Mouse (Mus musculus) erythroblast, adult 5-6 weeks (primary cell): ENCODE data around the gene Myadm. TPM values are rescaled to one million over a fixed set of nuclear protein-coding genes. Genes with fewer than 3 reads are reported as not detected.

Experiments used
- ATAC-seq: replicated peaks from 2 replicates; pipeline ENCODE4 v1.8.0; 2016; ENCODE audit warnings: moderate number of reproducible peaks, mild to moderate bottlenecking, moderate TSS enrichment, inconsistent platforms; ENCODE audit not compliant: poor library complexity, low FRiP score, severe bottlenecking
- total RNA-seq, 2 experiments: library from RNA; stranded (forward) in 1 of 2; stranded (reverse) in 1 of 2; fragments of 150-400 nt in 1 of 2; fragments of 200-764, 138-1000 nt in 1 of 2; gene quantifications; 2 replicates each; pipeline versions ENCODE4 v1.2.3 to v1.2.4; 2015 to 2017; ENCODE audit warnings: low replicate concordance in 2 of 2

The Myadm gene
- total RNA-seq, 2 experiments from 2014 or later = 7.3 to 18.4 TPM

DNA sequence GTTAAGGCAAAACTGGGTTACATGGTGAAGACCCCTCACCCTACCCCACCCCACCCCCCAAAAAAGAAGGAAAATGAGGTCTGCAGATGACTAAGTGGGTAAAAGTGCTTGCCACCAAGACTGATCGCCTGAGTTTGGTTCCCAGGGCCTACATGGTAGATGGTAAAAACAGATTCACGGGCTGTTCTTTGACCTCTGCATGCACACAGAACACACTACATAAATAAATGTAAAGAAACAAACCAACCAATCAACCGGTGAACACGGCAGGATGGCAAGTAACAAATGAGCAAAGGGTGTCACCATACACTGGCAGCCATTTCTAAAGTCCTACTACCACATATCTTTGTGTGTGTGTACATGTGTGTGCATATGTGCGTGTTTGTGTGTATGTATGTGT is 59.4 kb downstream of the Myadm start:
- ATAC-seq = no peak

DNA sequence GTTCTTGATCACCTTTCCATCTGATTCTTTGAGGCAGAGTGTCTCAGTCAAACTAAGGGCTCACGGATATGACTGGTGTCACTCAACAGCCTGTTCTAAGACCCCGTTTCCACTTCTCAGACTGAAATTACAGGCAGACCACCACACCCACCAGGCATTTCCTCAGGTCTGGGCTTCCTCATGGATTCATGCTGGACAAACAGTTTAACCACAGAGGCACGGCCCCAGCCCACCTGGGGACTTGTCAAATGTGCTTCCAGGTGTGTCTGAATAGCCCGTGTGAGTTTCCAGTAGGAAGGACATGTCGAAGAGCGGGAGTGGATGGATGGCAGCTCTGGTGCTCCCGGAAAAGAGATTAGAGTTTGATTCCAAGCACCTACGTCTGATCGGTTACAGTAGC is 60.9 kb downstream of the Myadm start:
- ATAC-seq = no peak

Other genes with a start within 250 kb of the Myadm start
- gene AU018091, start 119.9 kb upstream of the Myadm start, total RNA-seq (2015; ENCODE audit: low replicate concordance) = not detected in 2 replicates
- 0.26 TPM in 1 of 2 replicates, not detected in the other for gene AU018091, start 119.9 kb upstream of the Myadm start, total RNA-seq (2017; ENCODE audit: low replicate concordance)
- 0.19 and 0.63 TPM in 2 replicates for gene Nlrp12, start 39.3 kb upstream of the Myadm start, total RNA-seq (2015; ENCODE audit: low replicate concordance)
- gene Nlrp12, start 39.3 kb upstream of the Myadm start, total RNA-seq (2017; ENCODE audit: low replicate concordance) = 1.5 and 2.4 TPM in 2 replicates
- gene Prkcg, start 99 bp downstream of the Myadm start, total RNA-seq (2015; ENCODE audit: low replicate concordance) = not detected in 2 replicates
- gene Prkcg, start 99 bp downstream of the Myadm start, total RNA-seq (2017; ENCODE audit: low replicate concordance) = 0.77 TPM in 1 of 2 replicates, not detected in the other
- not detected in 2 replicates for gene Cacng7, start 43.9 kb downstream of the Myadm start, total RNA-seq (2015; ENCODE audit: low replicate concordance)
- 0.26 TPM in 1 of 2 replicates, not detected in the other for gene Cacng7, start 43.9 kb downstream of the Myadm start, total RNA-seq (2017; ENCODE audit: low replicate concordance)
- not detected in 2 replicates for gene Cacng8, start 101.6 kb downstream of the Myadm start, total RNA-seq (2015; ENCODE audit: low replicate concordance)
- not detected in 2 replicates for gene Cacng8, start 101.6 kb downstream of the Myadm start, total RNA-seq (2017; ENCODE audit: low replicate concordance)
- not detected in 2 replicates for gene Cacng6, start 135.1 kb downstream of the Myadm start, total RNA-seq (2015; ENCODE audit: low replicate concordance)
- not detected in 2 replicates for gene Cacng6, start 135.1 kb downstream of the Myadm start, total RNA-seq (2017; ENCODE audit: low replicate concordance)
- 0.63 TPM in 1 of 2 replicates, not detected in the other for gene Tarm1, start 213.5 kb downstream of the Myadm start, total RNA-seq (2015; ENCODE audit: low replicate concordance)
- gene Tarm1, start 213.5 kb downstream of the Myadm start, total RNA-seq (2017; ENCODE audit: low replicate concordance) = 0.34 and 1.8 TPM in 2 replicates